Mouse (Mus musculus) CH12.LX (cell line): ENCODE results near the gene Rab20. TPM values are rescaled to one million over a fixed set of nuclear protein-coding genes. Genes with fewer than 3 reads are reported as not detected.

Experiments
- DNase-seq: peaks from one replicate; pipeline ENCODE4 v3.0.0-alpha.2; 2013; ENCODE audit errors: extremely low read depth
- H3K27ac ChIP-seq: 2 replicates; pipeline ENCODE4 v1.5.1; 2012; ENCODE audit warnings: low read depth, mild to moderate bottlenecking, control low read depth, moderate library complexity; ENCODE audit not compliant: insufficient read depth
- H3K27me3 ChIP-seq: replicated peaks from 2 replicates; pipeline ENCODE3; 2012; ENCODE audit warnings: inconsistent platforms
- H3K36me3 ChIP-seq, 2 experiments: replicated peaks in 1 of 2; 2 replicates each; pipeline versions ENCODE3 to v1.6.1; 2012; ENCODE audit warnings: inconsistent platforms in 1 of 2, low read length in 1 of 2, mild to moderate bottlenecking in 1 of 2, mixed read lengths in 1 of 2, moderate library complexity in 1 of 2; ENCODE audit not compliant: control insufficient read depth in 1 of 2, insufficient read depth in 1 of 2
- H3K4me1 ChIP-seq, 2 experiments: 2 replicates each; pipeline ENCODE4 v1.6.1; 2012; ENCODE audit warnings: inconsistent platforms in 1 of 2, moderate library complexity in 1 of 2; ENCODE audit not compliant: insufficient read depth in 2 of 2, control insufficient read depth in 1 of 2
- H3K4me2 ChIP-seq: 2 replicates; pipeline ENCODE4 v1.6.1; 2012; ENCODE audit warnings: low read depth, mild to moderate bottlenecking, control low read depth; ENCODE audit not compliant: poor library complexity, insufficient read depth, severe bottlenecking
- H3K4me3 ChIP-seq, 3 experiments: fragments of 150-350 bp in 1 of 3; sonication (generic) in 1 of 3; replicated peaks in 1 of 3; 2 replicates each; pipeline versions ENCODE3 to v1.5.1; 2011 to 2012; ENCODE audit warnings: low read depth in 2 of 3, low read length in 2 of 3, mild to moderate bottlenecking in 2 of 3, moderate library complexity in 2 of 3, control low read depth in 1 of 3, improper control_type of control experiment in 1 of 3, inconsistent platforms in 1 of 3, mixed read lengths in 1 of 3; ENCODE audit not compliant: poor library complexity in 1 of 3
- H3K79me2 ChIP-seq: replicated peaks from 2 replicates; pipeline ENCODE4 v1.6.1; 2012; ENCODE audit warnings: mild to moderate bottlenecking, moderate library complexity; ENCODE audit not compliant: control insufficient read depth, poor library complexity, insufficient read depth, severe bottlenecking; ENCODE audit errors: extremely low read depth
- H3K9ac ChIP-seq: 2 replicates; pipeline ENCODE4 v1.6.1; 2012; ENCODE audit warnings: low read depth, mild to moderate bottlenecking, control low read depth, moderate library complexity; ENCODE audit not compliant: insufficient read depth
- H3K9me3 ChIP-seq: replicated peaks from 2 replicates; pipeline ENCODE3; 2012; ENCODE audit warnings: low read length, inconsistent platforms, mixed read lengths
- CHD1 ChIP-seq: IDR thresholded peaks from 2 replicates; pipeline ENCODE4 v1.6.1; 2012; ENCODE audit warnings: low read depth, low read length, improper control_type of control experiment, inconsistent platforms
- CHD2 ChIP-seq: IDR thresholded peaks from 2 replicates; pipeline ENCODE4 v1.6.1; 2011; ENCODE audit warnings: low read length, improper control_type of control experiment
- CTCF ChIP-seq, 2 experiments: IDR thresholded peaks in 1 of 2; conservative IDR thresholded peaks in 1 of 2; 2 replicates each; pipeline ENCODE4 v1.5.1; 2011 to 2012; ENCODE audit warnings: low read depth in 2 of 2, low read length in 2 of 2, improper control_type of control experiment in 1 of 2, inconsistent platforms in 1 of 2, mild to moderate bottlenecking in 1 of 2, moderate library complexity in 1 of 2
- E2F4 ChIP-seq: IDR thresholded peaks from 2 replicates; pipeline ENCODE4 v1.6.1; 2011; ENCODE audit warnings: low read depth, low read length, improper control_type of control experiment; ENCODE audit not compliant: insufficient replicate concordance
- EP300 ChIP-seq: IDR thresholded peaks from 2 replicates; pipeline ENCODE4 v1.6.1; 2011; ENCODE audit warnings: low read length, improper control_type of control experiment
- IRF4 ChIP-seq: IDR thresholded peaks from 2 replicates; pipeline ENCODE4 v1.6.1; 2014; ENCODE audit warnings: low read depth, mild to moderate bottlenecking, inconsistent platforms, low read length, improper control_type of control experiment
- JUN ChIP-seq: IDR thresholded peaks from 2 replicates; pipeline ENCODE4 v1.6.1; 2011; ENCODE audit warnings: low read depth, mild to moderate bottlenecking, low read length, improper control_type of control experiment, moderate library complexity; ENCODE audit not compliant: insufficient read depth
- JUND ChIP-seq: conservative IDR thresholded peaks from 2 replicates; pipeline ENCODE4 v1.6.1; 2011; ENCODE audit warnings: low read depth, low read length, improper control_type of control experiment
- MAFK ChIP-seq: IDR thresholded peaks from 2 replicates; pipeline ENCODE4 v1.6.1; 2011; ENCODE audit warnings: low read length, improper control_type of control experiment; ENCODE audit not compliant: insufficient replicate concordance
- MAX ChIP-seq: IDR thresholded peaks from 2 replicates; pipeline ENCODE4 v1.6.1; 2011; ENCODE audit warnings: low read length, improper control_type of control experiment
- MAZ ChIP-seq: IDR thresholded peaks from 2 replicates; pipeline ENCODE4 v1.6.1; 2012; ENCODE audit warnings: low read depth, mild to moderate bottlenecking, inconsistent platforms, low read length, improper control_type of control experiment, moderate library complexity
- MYC ChIP-seq: IDR thresholded peaks from 2 replicates; pipeline ENCODE4 v1.6.1; 2011; ENCODE audit warnings: low read depth, mild to moderate bottlenecking, improper control_type of control experiment, low read length
- NRF1 ChIP-seq: IDR thresholded peaks from 2 replicates; pipeline ENCODE4 v1.6.1; 2014; ENCODE audit warnings: low read depth, mild to moderate bottlenecking, inconsistent platforms, low read length, improper control_type of control experiment, moderate library complexity
- RAD21 ChIP-seq: IDR thresholded peaks from 2 replicates; pipeline ENCODE4 v1.6.1; 2011; ENCODE audit warnings: low read depth, mild to moderate bottlenecking, low read length, improper control_type of control experiment, moderate library complexity
- RCOR1 ChIP-seq: conservative IDR thresholded peaks from 2 replicates; pipeline ENCODE4 v1.6.1; 2012; ENCODE audit warnings: low read depth, mild to moderate bottlenecking, inconsistent platforms, low read length, improper control_type of control experiment
- SIN3A ChIP-seq: IDR thresholded peaks from 2 replicates; pipeline ENCODE4 v1.6.1; 2012; ENCODE audit warnings: low read length, improper control_type of control experiment, inconsistent platforms
- TCF12 ChIP-seq: IDR thresholded peaks from 2 replicates; pipeline ENCODE4 v1.6.1; 2014; ENCODE audit warnings: low read depth, mild to moderate bottlenecking, inconsistent platforms, low read length, improper control_type of control experiment
- USF2 ChIP-seq: conservative IDR thresholded peaks from 2 replicates; pipeline ENCODE4 v1.6.1; 2011; ENCODE audit warnings: low read depth, low read length, improper control_type of control experiment
- ZKSCAN1 ChIP-seq: IDR thresholded peaks from 2 replicates; pipeline ENCODE4 v1.6.1; 2012; ENCODE audit warnings: low read depth, inconsistent platforms, low read length, improper control_type of control experiment, borderline replicate concordance
- ZNF384 ChIP-seq: IDR thresholded peaks from 2 replicates; pipeline ENCODE4 v1.6.1; 2012; ENCODE audit warnings: low read depth, low read length, improper control_type of control experiment, inconsistent platforms
- dilution Hi-C: fragments of 300-500 bp; cut with MboI; formaldehyde crosslinking; loops from 2 replicates; pipeline ENCODE4 v1.14.3; 2020; ENCODE audit warnings: low sequenced_read_pairs; ENCODE audit not compliant: extremely low pct_unique_long_range_greater_than_20kb, extremely low pct_ligation_motif_present
- in situ Hi-C: fragments of 300-500 bp; cut with MboI; formaldehyde crosslinking; loops from 3 replicates; pipeline ENCODE4 v1.14.3; 2019; ENCODE audit warnings: low sequenced_read_pairs, low pct_ligation_motif_present, low pct_unique_long_range_greater_than_20kb, mixed read lengths
- polyA plus RNA-seq: library from polyadenylated mRNA; unstranded; fragments of >175 nt; gene quantifications from 2 replicates; pipeline ENCODE4 v1.2.1, GENCODE M21; 2012; ENCODE audit warnings: low read depth; ENCODE audit not compliant: insufficient read length
- total RNA-seq, 2 experiments: library from RNA; depleted of rRNA; stranded (reverse); fragments of 300-350 nt in 1 of 2; fragments of >200 nt in 1 of 2; gene quantifications; 2 replicates each; pipeline ENCODE4 v1.2.3; 2012 to 2014

Rab20 gene
- total and polyA plus RNA-seq, 3 experiments: 12.8 to 22.8 (median 18.2) TPM

DNA sequence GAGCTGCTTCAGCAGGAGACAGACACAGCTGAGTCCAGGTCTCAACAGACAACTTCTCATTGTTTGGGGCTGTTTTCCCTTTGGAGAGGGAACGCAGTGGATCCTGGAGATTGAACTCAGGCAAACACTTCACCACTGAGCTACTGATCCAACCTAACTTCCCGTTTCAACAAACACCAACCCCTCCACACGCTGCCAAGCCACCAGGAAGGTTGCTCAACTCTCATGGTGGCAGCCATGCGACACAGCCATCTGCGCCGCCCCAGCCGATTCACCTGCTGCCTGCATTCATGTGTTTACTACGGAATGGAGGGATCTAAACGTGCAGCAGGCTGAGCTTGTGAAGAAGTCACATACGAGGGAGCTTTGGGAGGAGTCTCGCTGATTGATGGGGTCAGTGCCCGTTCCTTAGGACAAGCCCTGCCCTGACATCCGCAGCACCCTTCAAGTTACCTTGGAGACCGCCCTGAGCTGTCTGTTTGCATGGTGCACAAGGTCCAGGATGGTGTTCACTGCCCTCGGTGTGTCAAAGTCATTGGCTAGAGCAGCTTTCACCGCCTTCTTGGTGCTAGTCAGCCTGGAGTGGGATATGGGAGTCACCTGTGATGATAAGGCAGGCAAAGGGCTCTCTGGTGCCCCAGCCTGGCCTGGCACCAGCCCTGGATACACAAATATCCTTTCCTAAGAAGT, 39.0 kb upstream of the Rab20 start:
- no peak overlapping the region for H3K4me3 ChIP-seq
- H3K4me2 ChIP-seq: no peak overlapping the region
- dilution Hi-C loops (no loop called here), in situ Hi-C loops (loop anchor here (25.0 kb wide), 1 partner anchor 95 kb away; no protein-coding TSS in a partner anchor)
- no peaks in the 10 kb centered on the region for H3K27me3 ChIP-seq
- no peaks in the 10 kb centered on the region for H3K9me3 ChIP-seq
- no peaks in the 10 kb centered on the region for H3K4me1 ChIP-seq
- H3K27ac ChIP-seq: no peak overlapping the region
- TF ChIP-seq SIN3A (no peak), MAZ (no peak), ZNF384 (no peak), MYC (no peak), RAD21 (no peak), IRF4 (no peak), CTCF (conservative IDR thresholded peaks at IDR 0.05 in 1 of 2, IDR thresholded peaks at IDR 0.05 in 1 of 2; ENCODE audit: low read depth in 2 of 2, low read length in 2 of 2) (no peak), CHD2 (no peak), ZKSCAN1 (no peak)
- H3K9ac ChIP-seq: no peak overlapping the region
- DNase-seq: no peak
- H3K36me3 ChIP-seq: peaks cover 89 to 99% of the 10 kb centered on the region in 2 experiments
- H3K79me2 ChIP-seq: no peaks in the 10 kb centered on the region

DNA sequence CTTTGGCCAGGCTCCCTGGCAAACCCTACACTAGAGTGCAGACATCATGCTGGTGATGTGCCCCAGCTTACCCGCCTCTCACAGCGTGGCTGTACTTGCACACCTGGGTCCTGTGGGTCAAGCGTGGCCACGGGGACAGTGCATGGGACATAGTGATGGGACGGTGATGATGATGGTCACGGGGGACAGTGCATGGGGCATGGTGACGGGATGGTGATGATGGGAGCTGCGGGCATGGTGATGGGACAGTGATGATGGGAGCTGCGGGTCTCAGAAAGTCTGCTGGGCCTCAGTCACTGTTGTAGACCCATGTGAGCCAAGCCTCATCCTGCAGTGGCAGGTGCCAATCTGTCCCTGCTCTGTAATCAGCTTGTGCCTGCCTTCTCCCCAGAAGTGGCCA, 37.8 kb upstream of the Rab20 start:
- Histone ChIP-seq H3K9ac (no peak overlapping the region), H3K4me3 (no peak overlapping the region), H3K36me3 (peaks cover 90 to 99% of the 10 kb centered on the region in 2 experiments), H3K4me1 (no peaks in the 10 kb centered on the region), H3K79me2 (no peaks in the 10 kb centered on the region), H3K9me3 (no peaks in the 10 kb centered on the region), H3K27ac (no peak overlapping the region), H3K27me3 (no peaks in the 10 kb centered on the region), H3K4me2 (no peak overlapping the region)
- dilution Hi-C loops (no loop called here), in situ Hi-C loops (loop anchor here (25.0 kb wide), 1 partner anchor 96 kb away; no protein-coding TSS in a partner anchor)
- no peak for DNase-seq
- TF ChIP-seq SIN3A (no peak), CHD1 (no peak), JUND (no peak), IRF4 (no peak), JUN (no peak), USF2 (no peak), MAZ (no peak), NRF1 (no peak), RAD21 (no peak), TCF12 (no peak), E2F4 (no peak), MAX (no peak), MYC (no peak), EP300 (no peak), RCOR1 (no peak), ZNF384 (no peak), MAFK (no peak)
